Mouse (Mus musculus): Measurements from ENCODE around the gene Olfr508. TPM values are rescaled to one million over a fixed set of nuclear protein-coding genes. Genes with fewer than 3 reads are reported as not detected.

Olfr508 gene
- polyA plus RNA-seq, 1 experiment, result not detected

DNA sequence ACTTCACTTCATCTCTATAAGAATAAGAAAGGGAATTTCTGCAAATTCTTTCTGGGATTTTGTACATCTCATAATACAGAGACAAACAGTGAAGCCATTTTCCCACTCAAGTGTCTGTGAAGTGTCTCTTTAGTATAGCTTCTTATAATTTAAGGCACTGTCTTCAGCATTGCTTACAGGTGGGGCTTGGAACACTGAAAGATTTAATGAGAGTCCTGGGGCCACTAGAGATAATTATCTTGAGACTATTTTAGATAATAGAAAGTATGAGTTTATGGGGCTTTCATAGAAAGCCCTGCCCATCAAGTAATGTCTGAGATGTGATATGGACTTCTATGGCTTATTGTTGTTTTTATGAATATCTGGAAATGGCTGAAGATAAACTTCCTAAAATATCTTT lies 22.0 kb downstream of the Olfr508 start, which contains the start of gene Olfr509:
Gene Olfr509, minus strand, starts transcription at position 101 of the 400 bp plus-strand sequence.
- Histone ChIP-seq H3K4me1 (replicated peaks; ENCODE audit: control insufficient read depth, insufficient read depth, low read length) (no peaks in the 10 kb centered on the region), H3K4me3 (ENCODE audit: control insufficient read depth, insufficient read depth, low read length) (no peak within 1 kb of the TSS), H3K36me3 (ENCODE audit: control insufficient read depth, insufficient read depth, low read length) (no peaks in the 10 kb centered on the region), H3K27ac (ENCODE audit: control insufficient read depth, insufficient read depth, low read length) (no peak within 1 kb of the TSS), H3K27me3 (ENCODE audit: control insufficient read depth, insufficient read depth, low read length) (no peaks in the 10 kb centered on the region)
- DNase-seq, result no peak
- TF ChIP-seq CTCF (IDR thresholded peaks at IDR 0.05; ENCODE audit: borderline replicate concordance, control insufficient read depth, extremely low read depth, insufficient read depth, low read length, poor library complexity), result no peak
- TF ChIP-seq POLR2A (IDR thresholded peaks at IDR 0.05; ENCODE audit: control insufficient read depth, extremely low read depth, insufficient read depth, low read length, poor library complexity), result no peak

DNA sequence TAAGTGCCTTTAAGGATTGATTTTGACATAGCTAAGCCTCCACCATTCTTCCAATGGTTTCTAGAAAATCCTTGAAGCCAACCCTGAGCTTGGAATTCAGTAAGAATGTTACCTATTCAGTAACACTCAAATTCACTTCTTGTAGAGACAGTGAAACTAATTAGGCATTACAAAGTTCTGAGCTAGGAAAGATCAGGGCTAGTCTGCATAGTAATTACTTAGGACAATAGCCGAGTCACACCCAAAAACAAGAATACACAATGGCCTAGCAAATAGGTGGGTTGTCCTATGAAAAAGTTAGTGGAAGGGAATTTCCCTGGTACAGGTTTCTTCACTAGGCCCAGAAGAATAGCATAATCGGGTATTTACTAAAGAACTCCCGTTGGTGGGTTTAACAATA lies 32.6 kb downstream of the Olfr508 start:
- Histone ChIP-seq H3K4me1 (replicated peaks; ENCODE audit: control insufficient read depth, insufficient read depth, low read length) (no peaks in the 10 kb centered on the region), H3K27me3 (ENCODE audit: control insufficient read depth, insufficient read depth, low read length) (no peaks in the 10 kb centered on the region), H3K36me3 (ENCODE audit: control insufficient read depth, insufficient read depth, low read length) (no peaks in the 10 kb centered on the region), H3K4me3 (ENCODE audit: control insufficient read depth, insufficient read depth, low read length) (no peak overlapping the region), H3K27ac (ENCODE audit: control insufficient read depth, insufficient read depth, low read length) (no peak overlapping the region)
- no peak for DNase-seq
- WGBS, result 92% methylated on average over 3 of the region's 3 CpGs
- TF ChIP-seq CTCF (IDR thresholded peaks at IDR 0.05; ENCODE audit: borderline replicate concordance, control insufficient read depth, extremely low read depth, insufficient read depth, low read length, poor library complexity) (no peak), POLR2A (IDR thresholded peaks at IDR 0.05; ENCODE audit: control insufficient read depth, extremely low read depth, insufficient read depth, low read length, poor library complexity) (no peak)

DNA sequence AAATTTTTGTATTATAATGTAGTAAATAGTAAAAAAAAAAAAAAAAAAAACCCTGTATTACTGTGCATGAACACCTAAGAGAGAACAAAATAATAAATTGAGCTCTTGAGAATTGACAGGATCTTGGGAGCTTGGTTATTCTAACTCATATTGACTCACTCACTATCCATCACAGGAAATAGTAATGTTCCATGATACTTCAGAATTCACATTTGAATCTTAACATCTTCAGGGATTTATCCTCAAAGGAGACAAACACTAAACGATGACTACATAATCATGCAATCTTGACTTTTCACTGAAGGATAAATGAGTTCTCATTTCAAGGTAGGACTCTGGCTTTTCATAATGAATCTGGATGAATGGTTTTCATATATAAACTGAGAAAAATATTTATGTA lies 36.3 kb downstream of the Olfr508 start, which contains the start of gene Olfr510:
Gene Olfr510, plus strand, starts transcription at position 301 of the 400 bp plus-strand sequence.
- no peaks in the 10 kb centered on the region for H3K36me3 ChIP-seq (ENCODE audit: control insufficient read depth, insufficient read depth, low read length)
- H3K27me3 ChIP-seq (ENCODE audit: control insufficient read depth, insufficient read depth, low read length), result no peaks in the 10 kb centered on the region
- DNase-seq, result no peak
- no peak within 1 kb of the TSS for H3K27ac ChIP-seq (ENCODE audit: control insufficient read depth, insufficient read depth, low read length)
- no peaks in the 10 kb centered on the region for H3K4me1 ChIP-seq (replicated peaks; ENCODE audit: control insufficient read depth, insufficient read depth, low read length)
- no peak within 1 kb of the TSS for H3K4me3 ChIP-seq (ENCODE audit: control insufficient read depth, insufficient read depth, low read length)
- no peak for TF ChIP-seq CTCF (IDR thresholded peaks at IDR 0.05; ENCODE audit: borderline replicate concordance, control insufficient read depth, extremely low read depth, insufficient read depth, low read length, poor library complexity)
- no peak for TF ChIP-seq POLR2A (IDR thresholded peaks at IDR 0.05; ENCODE audit: control insufficient read depth, extremely low read depth, insufficient read depth, low read length, poor library complexity)
- 96% methylated on average over 1 of the region's 1 CpGs for WGBS

DNA sequence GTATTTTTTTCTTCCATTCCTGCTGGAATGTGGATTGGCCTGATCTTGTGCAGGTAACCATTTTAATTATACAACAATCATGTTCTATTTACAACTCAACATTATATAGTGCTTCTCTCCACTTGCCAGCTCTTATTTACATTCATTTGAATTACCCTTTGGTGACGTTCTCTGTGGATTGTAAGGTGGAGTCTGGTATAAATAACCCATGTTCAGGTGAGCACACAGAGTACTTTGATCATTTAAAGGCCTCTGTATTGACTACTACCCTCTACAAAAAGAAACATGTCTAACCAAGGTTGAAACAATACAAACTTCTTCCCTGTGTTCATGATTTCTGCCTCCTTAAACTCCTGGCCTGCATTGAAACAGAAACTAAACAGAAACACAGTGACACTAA lies 41.3 kb downstream of the Olfr508 start:
- 68% methylated on average over 1 of the region's 1 CpGs for WGBS
- H3K4me3 ChIP-seq (ENCODE audit: control insufficient read depth, insufficient read depth, low read length), result no peak overlapping the region

DNA sequence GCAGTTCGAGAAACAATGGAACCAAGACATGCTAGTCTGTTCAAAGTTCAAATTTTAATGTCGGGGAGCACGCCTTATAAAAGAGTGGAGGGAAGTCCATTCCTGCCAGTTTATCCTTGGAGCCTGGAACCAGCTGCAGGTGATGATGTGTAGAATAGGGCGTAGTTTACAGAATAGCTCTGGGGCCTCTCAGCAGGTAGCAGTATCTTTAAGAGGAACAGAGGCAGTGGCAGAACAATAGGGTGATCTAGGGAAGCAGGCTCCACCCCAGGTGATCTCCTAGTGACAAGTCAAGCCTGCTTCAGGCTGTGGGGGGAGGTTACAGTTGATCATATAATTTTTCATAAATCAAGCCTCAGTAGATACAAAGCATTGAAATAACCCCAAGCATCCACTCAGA lies 49.1 kb downstream of the Olfr508 start:
- no peak for TF ChIP-seq CTCF (IDR thresholded peaks at IDR 0.05; ENCODE audit: borderline replicate concordance, control insufficient read depth, extremely low read depth, insufficient read depth, low read length, poor library complexity)
- no peak for TF ChIP-seq POLR2A (IDR thresholded peaks at IDR 0.05; ENCODE audit: control insufficient read depth, extremely low read depth, insufficient read depth, low read length, poor library complexity)
- H3K27me3 ChIP-seq (ENCODE audit: control insufficient read depth, insufficient read depth, low read length), result no peaks in the 10 kb centered on the region
- 84% methylated on average over 4 of the region's 4 CpGs for WGBS
- H3K36me3 ChIP-seq (ENCODE audit: control insufficient read depth, insufficient read depth, low read length), result no peaks in the 10 kb centered on the region
- no peaks in the 10 kb centered on the region for H3K4me1 ChIP-seq (replicated peaks; ENCODE audit: control insufficient read depth, insufficient read depth, low read length)
- no peak overlapping the region for H3K4me3 ChIP-seq (ENCODE audit: control insufficient read depth, insufficient read depth, low read length)
- no peak overlapping the region for H3K27ac ChIP-seq (ENCODE audit: control insufficient read depth, insufficient read depth, low read length)
- no peak for DNase-seq

More for the DNA sequence above, 41.3 kb downstream of the Olfr508 start:
- TF ChIP-seq CTCF (IDR thresholded peaks at IDR 0.05; ENCODE audit: borderline replicate concordance, control insufficient read depth, extremely low read depth, insufficient read depth, low read length, poor library complexity) (no peak), POLR2A (IDR thresholded peaks at IDR 0.05; ENCODE audit: control insufficient read depth, extremely low read depth, insufficient read depth, low read length, poor library complexity) (no peak)
- no peaks in the 10 kb centered on the region for H3K27me3 ChIP-seq (ENCODE audit: control insufficient read depth, insufficient read depth, low read length)
- no peaks in the 10 kb centered on the region for H3K36me3 ChIP-seq (ENCODE audit: control insufficient read depth, insufficient read depth, low read length)
- H3K27ac ChIP-seq (ENCODE audit: control insufficient read depth, insufficient read depth, low read length), result no peak overlapping the region
- H3K4me1 ChIP-seq (replicated peaks; ENCODE audit: control insufficient read depth, insufficient read depth, low read length), result no peaks in the 10 kb centered on the region
- no peak for DNase-seq

Other genes starting within 250 kb of the Olfr508 start
- gene Olfr495, start 236.8 kb upstream of the Olfr508 start, polyA plus RNA-seq (2012; rRNA removed), result not detected in 2 replicates
- gene Olfr497, start 209.6 kb upstream of the Olfr508 start, polyA plus RNA-seq (2012; rRNA removed), result not detected in 2 replicates
- gene Olfr498, start 164.7 kb upstream of the Olfr508 start, polyA plus RNA-seq (2012; rRNA removed), result not detected in 2 replicates
- gene Olfr502, start 104.9 kb upstream of the Olfr508 start, polyA plus RNA-seq (2012; rRNA removed), result not detected in 2 replicates
- not detected in 2 replicates for gene Olfr503, start 85.5 kb upstream of the Olfr508 start, polyA plus RNA-seq (2012; rRNA removed)
- gene Olfr504, start 64.2 kb upstream of the Olfr508 start, polyA plus RNA-seq (2012; rRNA removed), result not detected in 2 replicates
- gene Olfr506, start 19.2 kb upstream of the Olfr508 start, polyA plus RNA-seq (2012; rRNA removed), result not detected in 2 replicates
- not detected in 2 replicates for gene Olfr507, start 8.2 kb upstream of the Olfr508 start, polyA plus RNA-seq (2012; rRNA removed)
- not detected in 2 replicates for gene Olfr509, start 21.9 kb downstream of the Olfr508 start, polyA plus RNA-seq (2012; rRNA removed)
- not detected in 2 replicates for gene Olfr510, start 36.4 kb downstream of the Olfr508 start, polyA plus RNA-seq (2012; rRNA removed)
- gene Olfr512, start 83.3 kb downstream of the Olfr508 start, polyA plus RNA-seq (2012; rRNA removed), result not detected in 2 replicates
- not detected in 2 replicates for gene Olfr513, start 121.0 kb downstream of the Olfr508 start, polyA plus RNA-seq (2012; rRNA removed)
- gene Olfr514, start 196.0 kb downstream of the Olfr508 start, polyA plus RNA-seq (2012; rRNA removed), result not detected in 2 replicates
- not detected in 2 replicates for gene Olfr516, start 220.5 kb downstream of the Olfr508 start, polyA plus RNA-seq (2012; rRNA removed)
- 0.20 TPM in 1 of 2 replicates, not detected in the other for gene Olfr517, start 242.4 kb downstream of the Olfr508 start, polyA plus RNA-seq (2012; rRNA removed)

Data from thymus, adult 2 months (tissue).